ENCODE assay signal across 8 mouse cellular contexts in genomic region chr10:80603364-80603763, GRCm38 (mm10). TPM values are rescaled to one million over a fixed set of nuclear protein-coding genes. Genes with fewer than 3 reads are reported as not detected.
DNase-seq lines count a peak whose midpoint lies in the region; ATAC-seq and TF ChIP-seq lines count a peak whose summit lies in the region.

No protein-coding gene starts in this region.

- ATAC-seq in heart, embryonic 13.5 days (ENCODE audit: extremely low read depth, insufficient number of reproducible peaks, low FRiP score, low TSS enrichment) = no peak
- no peak for ATAC-seq in G1E (ENCODE audit: extremely low read depth, insufficient number of reproducible peaks, low FRiP score, poor library complexity, severe bottlenecking)
- ATAC-seq in liver, postnatal 0 days = no peak; the same call in 1 of the 2 replicates

- H3K36me3 ChIP-seq in heart, embryonic 13.5 days = peaks cover 26% of the 10 kb centered on the region
- H3K36me3 ChIP-seq in G1E (replicated peaks) = peaks cover 45% of the 10 kb centered on the region
- peaks cover 27% of the 10 kb centered on the region for H3K36me3 ChIP-seq in hindbrain, embryonic 10.5 days
- peaks cover 22% of the 10 kb centered on the region for H3K36me3 ChIP-seq in liver, postnatal 0 days (replicated peaks; ENCODE audit: insufficient read depth, low read length)

- no peaks in the 10 kb centered on the region for H3K27me3 ChIP-seq in heart, embryonic 13.5 days (replicated peaks)
- no peaks in the 10 kb centered on the region for H3K27me3 ChIP-seq in G1E (ENCODE audit: insufficient read depth, low read length)
- H3K27me3 ChIP-seq in hindbrain, embryonic 10.5 days (ENCODE audit: insufficient read depth, poor library complexity, severe bottlenecking) = no peaks in the 10 kb centered on the region; the same call in 1 of the 2 replicates
- H3K27me3 ChIP-seq in liver, postnatal 0 days (ENCODE audit: insufficient read depth, low read length) = no peaks in the 10 kb centered on the region

- TF ChIP-seq CTCF in G1E (IDR thresholded peaks at IDR 0.05; ENCODE audit: low read depth, low read length) = no peak
- no peak for TF ChIP-seq CTCF in liver, postnatal 0 days (IDR thresholded peaks at IDR 0.05; ENCODE audit: low read depth)

- peak overlapping the region; percentile 87 for H3K4me3 ChIP-seq in heart, embryonic 13.5 days
- peak overlapping the region; percentile 96 for H3K4me3 ChIP-seq in G1E (ENCODE audit: low read depth, low read length)
- H3K4me3 ChIP-seq in hindbrain, embryonic 10.5 days = peak overlapping the region; percentile 77
- H3K4me3 ChIP-seq in liver, postnatal 0 days (ENCODE audit: low read depth, low read length) = peak overlapping the region; percentile 87

- peaks cover 30% of the 10 kb centered on the region for H3K4me1 ChIP-seq in heart, embryonic 13.5 days
- peaks cover 66% of the 10 kb centered on the region for H3K4me1 ChIP-seq in G1E (ENCODE audit: insufficient read depth, low read depth, low read length)
- peaks cover 24% of the 10 kb centered on the region for H3K4me1 ChIP-seq in hindbrain, embryonic 10.5 days (replicated peaks)
- H3K4me1 ChIP-seq in liver, postnatal 0 days (ENCODE audit: insufficient read depth) = peaks cover 38% of the 10 kb centered on the region

- H3K9me3 ChIP-seq in heart, embryonic 13.5 days = no peaks in the 10 kb centered on the region
- H3K9me3 ChIP-seq in G1E (replicated peaks) = no peaks in the 10 kb centered on the region
- H3K9me3 ChIP-seq in hindbrain, embryonic 10.5 days = no peaks in the 10 kb centered on the region
- no peaks in the 10 kb centered on the region for H3K9me3 ChIP-seq in liver, postnatal 0 days (ENCODE audit: low read length)

- WGBS in heart, embryonic 13.5 days = 28% methylated on average over 7 of the region's 7 CpGs
- whole genome bisulfite sequencing in hindbrain, embryonic 10.5 days = 40% methylated on average over 7 of the region's 7 CpGs
- WGBS in liver, postnatal 0 days (ENCODE audit: insufficient replicate concordance) = 16% methylated on average over 7 of the region's 7 CpGs

- peak overlapping the region; percentile 87 for H3K27ac ChIP-seq in heart, embryonic 13.5 days (replicated peaks)
- H3K27ac ChIP-seq in hindbrain, embryonic 10.5 days = peak overlapping the region; percentile 90
- peak overlapping the region; percentile 92 for H3K27ac ChIP-seq in liver, postnatal 0 days (ENCODE audit: low read depth)

- DNase-seq in heart, adult 9 months (ENCODE audit: low spot score in 2 of 2) = no peak
- DNase-seq in G1E (ENCODE audit: low spot score) (no peak), adipocyte (ENCODE audit: low spot score) (no peak)
- no peak for DNase-seq in hindbrain, embryonic 10.5 days (ENCODE audit: low spot score)
- no peak for DNase-seq in liver, postnatal 0 days
- no peak for DNase-seq in frontal cortex, postnatal 25 days (ENCODE audit: low spot score in 2 of 2)
- no peak for DNase-seq in right cerebral cortex, postnatal 10 days (ENCODE audit: low spot score in 2 of 2)

- no peak for TF ChIP-seq EP300 in liver, postnatal 0 days (IDR thresholded peaks at IDR 0.05; ENCODE audit: low read depth)

- H3K9ac ChIP-seq in heart, embryonic 13.5 days = peak overlapping the region; percentile 89
- H3K9ac ChIP-seq in liver, postnatal 0 days (replicated peaks) = peak overlapping the region; percentile 65

- H3K4me2 ChIP-seq in heart, embryonic 13.5 days = peak overlapping the region; percentile 94
- peak overlapping the region; percentile 84 for H3K4me2 ChIP-seq in liver, postnatal 0 days (ENCODE audit: low read depth, low read length)

RNA-seq across cellular contexts. Expression of gene Adat3, which starts 0.7 kb away (rescaled TPM):
- polyA plus RNA-seq in heart, embryonic 13.5 days (2015; fragmentation: Nextera tagmentation; extraction: Ambion mirVana) = 4.4 and 5.6 TPM in 2 replicates
- total RNA-seq in G1E (2014; fragmentation: Nextera tagmentation) (not detected in 2 replicates), G1E (2017) (1.2 and 1.6 TPM in 2 replicates)
- 19.4 and 23.5 TPM in 2 replicates for polyA plus RNA-seq in G1E (2012)
- 11.0 and 11.3 TPM in 2 replicates for polyA plus RNA-seq in hindbrain, embryonic 10.5 days (2016; fragmentation: Nextera tagmentation; extraction: Ambion mirVana)
- 2.1 and 2.6 TPM in 2 replicates for polyA plus RNA-seq in liver, postnatal 0 days (2015; fragmentation: Nextera tagmentation; extraction: Ambion mirVana)

RNA-seq across cellular contexts. Expression of gene Scamp4, which starts 0.7 kb away (rescaled TPM):
- polyA plus RNA-seq in heart, embryonic 13.5 days (2015; fragmentation: Nextera tagmentation; extraction: Ambion mirVana) = 65.9 and 70.4 TPM in 2 replicates
- total RNA-seq in G1E (2014; fragmentation: Nextera tagmentation) (37.5 and 39.4 TPM in 2 replicates), G1E (2017) (12.7 and 12.9 TPM in 2 replicates)
- polyA plus RNA-seq in G1E (2012) = 72.8 and 87.0 TPM in 2 replicates
- polyA plus RNA-seq in hindbrain, embryonic 10.5 days (2016; fragmentation: Nextera tagmentation; extraction: Ambion mirVana) = 89.9 and 92.0 TPM in 2 replicates
- polyA plus RNA-seq in liver, postnatal 0 days (2015; fragmentation: Nextera tagmentation; extraction: Ambion mirVana) = 27.5 and 29.2 TPM in 2 replicates

RNA-seq across cellular contexts. Expression of gene Gm49322, which starts 2.5 kb away (rescaled TPM):
- polyA plus RNA-seq in heart, embryonic 13.5 days (2015; fragmentation: Nextera tagmentation; extraction: Ambion mirVana) = 1.5 and 1.7 TPM in 2 replicates
- total RNA-seq in G1E (2014; fragmentation: Nextera tagmentation) = 1.1 and 2.2 TPM in 2 replicates
- total RNA-seq in G1E (2017) = 0.82 and 1.2 TPM in 2 replicates
- 2.4 and 2.8 TPM in 2 replicates for polyA plus RNA-seq in G1E (2012)
- polyA plus RNA-seq in hindbrain, embryonic 10.5 days (2016; fragmentation: Nextera tagmentation; extraction: Ambion mirVana) = 4.6 and 5.5 TPM in 2 replicates
- polyA plus RNA-seq in liver, postnatal 0 days (2015; fragmentation: Nextera tagmentation; extraction: Ambion mirVana) = 0.20 and 0.52 TPM in 2 replicates

RNA-seq across cellular contexts. Expression of gene Abhd17a, which starts 13.2 kb away (rescaled TPM):
- polyA plus RNA-seq in heart, embryonic 13.5 days (2015; fragmentation: Nextera tagmentation; extraction: Ambion mirVana) = 81.7 and 85.1 TPM in 2 replicates
- total RNA-seq in G1E (2014; fragmentation: Nextera tagmentation) (12.4 and 14.6 TPM in 2 replicates), G1E (2017) (37.8 and 44.0 TPM in 2 replicates)
- 574 and 928 TPM in 2 replicates for polyA plus RNA-seq in G1E (2012)
- polyA plus RNA-seq in hindbrain, embryonic 10.5 days (2016; fragmentation: Nextera tagmentation; extraction: Ambion mirVana) = 89.1 and 109 TPM in 2 replicates
- polyA plus RNA-seq in liver, postnatal 0 days (2015; fragmentation: Nextera tagmentation; extraction: Ambion mirVana) = 50.2 and 59.3 TPM in 2 replicates

RNA-seq across cellular contexts. Expression of gene Csnk1g2, which starts 19.3 kb away (rescaled TPM):
- 87.5 and 89.0 TPM in 2 replicates for polyA plus RNA-seq in heart, embryonic 13.5 days (2015; fragmentation: Nextera tagmentation; extraction: Ambion mirVana)
- total RNA-seq in G1E (2014; fragmentation: Nextera tagmentation) (91.3 and 110 TPM in 2 replicates), G1E (2017) (189 and 193 TPM in 2 replicates)
- 470 and 513 TPM in 2 replicates for polyA plus RNA-seq in G1E (2012)
- 169 and 180 TPM in 2 replicates for polyA plus RNA-seq in hindbrain, embryonic 10.5 days (2016; fragmentation: Nextera tagmentation; extraction: Ambion mirVana)
- polyA plus RNA-seq in liver, postnatal 0 days (2015; fragmentation: Nextera tagmentation; extraction: Ambion mirVana) = 41.4 and 45.8 TPM in 2 replicates
